Mouse (Mus musculus) liver, adult 2 months (tissue): ENCODE measurements around the gene Olfr874. TPM values are rescaled to one million over a fixed set of nuclear protein-coding genes. Genes with fewer than 3 reads are reported as not detected.
A peak's percentile ranks its signal among the peaks of the same experiment; 100 is the strongest.
"Not testable (repeated sequence)": the region's sequence is repeated elsewhere in the genome, so short reads cannot be mapped to it uniquely, and the experiment has no call there.

Experiments
- DNase-seq: peaks from one replicate; pipeline ENCODE4 v3.0.0-alpha.2; 2011; ENCODE audit warnings: low read depth, low spot score; ENCODE audit errors: extremely low read depth
- H3K27ac ChIP-seq: fragments of 200-500 bp; replicated peaks from 2 replicates; pipeline ENCODE4 v1.5.1; 2012; ENCODE audit warnings: low read depth, mild to moderate bottlenecking, control low read depth, inconsistent platforms, low read length; ENCODE audit not compliant: insufficient read depth
- H3K27me3 ChIP-seq: fragments of 200-500 bp; 2 replicates; pipeline ENCODE4 v1.6.1; 2012; ENCODE audit warnings: mild to moderate bottlenecking, moderate library complexity, low read length, inconsistent platforms; ENCODE audit not compliant: control insufficient read depth, insufficient read depth
- H3K36me3 ChIP-seq: fragments of 200-500 bp; 2 replicates; pipeline ENCODE4 v1.6.1; 2012; ENCODE audit warnings: low read length, inconsistent platforms; ENCODE audit not compliant: control insufficient read depth, insufficient read depth
- H3K4me1 ChIP-seq: fragments of 200-500 bp; 2 replicates; pipeline ENCODE4 v1.6.1; 2011; ENCODE audit warnings: low read length; ENCODE audit not compliant: control insufficient read depth, insufficient read depth
- H3K4me3 ChIP-seq: fragments of 200-500 bp; 2 replicates; pipeline ENCODE4 v1.5.1; 2011; ENCODE audit warnings: low read depth, mild to moderate bottlenecking, control low read depth, low read length, moderate library complexity; ENCODE audit not compliant: insufficient read depth
- H3K79me2 ChIP-seq: fragments of 200-500 bp; 2 replicates; pipeline ENCODE4 v1.6.1; 2012; ENCODE audit warnings: inconsistent platforms, mild to moderate bottlenecking, low read length, moderate library complexity; ENCODE audit not compliant: control insufficient read depth, insufficient read depth
- H3K9ac ChIP-seq: fragments of 200-500 bp; 2 replicates; pipeline ENCODE4 v1.6.1; 2012; ENCODE audit warnings: low read depth, mild to moderate bottlenecking, control low read depth, inconsistent platforms, low read length
- CTCF ChIP-seq: fragments of 200-500 bp; IDR thresholded peaks from 2 replicates; pipeline ENCODE4 v1.5.1; 2011; ENCODE audit warnings: low read depth, low read length, control low read depth
- POLR2A ChIP-seq: fragments of 200-500 bp; IDR thresholded peaks from 2 replicates; pipeline ENCODE4 v1.6.1; 2011; ENCODE audit warnings: low read length, control low read depth; ENCODE audit not compliant: insufficient read depth; ENCODE audit errors: extremely low read depth
- WGBS: fragments of 180-500 bp; shearing (Covaris S2); methylation state at CpG from one replicate; pipeline ENCODE4 v1.1.7; 2018; 5-methylcytosine and 5-hydroxymethylcytosine counted together
- polyA plus RNA-seq: library from polyadenylated mRNA; depleted of rRNA; stranded (reverse); fragments of >200 nt; gene quantifications from 2 replicates; pipeline ENCODE4 v1.2.3, GENCODE M21; 2012
- total RNA-seq: library from RNA; depleted of rRNA; stranded (reverse); fragments of >200 nt; gene quantifications from 2 replicates; pipeline ENCODE4 v1.2.3, GENCODE M21; 2014

The Olfr874 gene
- total and polyA plus RNA-seq, 2 experiments: not detected

GRCm38 (mm10) chr9:37761728-37762127 is 16.8 kb downstream of the Olfr874 start:
- DNase-seq: no peak
- 91% methylated on average over 2 of the region's 2 CpGs for WGBS
- TF ChIP-seq POLR2A (no peak), CTCF (no peak)
- Histone ChIP-seq H3K4me1 (no peaks in the 10 kb centered on the region), H3K27me3 (no peaks in the 10 kb centered on the region), H3K79me2 (no peaks in the 10 kb centered on the region), H3K4me3 (no peak overlapping the region), H3K36me3 (no peaks in the 10 kb centered on the region), H3K9ac (no peak overlapping the region), H3K27ac (no peak overlapping the region)

- Histone ChIP-seq H3K27me3 (no peaks in the 10 kb centered on the region), H3K9ac (no peak overlapping the region), H3K27ac (no peak overlapping the region), H3K4me3 (no peak overlapping the region), H3K4me1 (no peaks in the 10 kb centered on the region), H3K79me2 (no peaks in the 10 kb centered on the region), H3K36me3 (no peaks in the 10 kb centered on the region)
- TF ChIP-seq CTCF (peak; percentile 8; the same call in 1 of the 2 replicates), POLR2A (no peak)
- WGBS: 50% methylated on average over 2 of the region's 2 CpGs
- DNase-seq: peak; percentile 6
Observed at GRCm38 (mm10) chr9:37762541-37762940, 17.6 kb downstream of the Olfr874 start.

GRCm38 (mm10) chr9:37770661-37771060 is 25.8 kb downstream of the Olfr874 start:
- Histone ChIP-seq H3K4me3 (no peak overlapping the region), H3K27ac (no peak overlapping the region), H3K27me3 (no peaks in the 10 kb centered on the region), H3K79me2 (no peaks in the 10 kb centered on the region), H3K36me3 (no peaks in the 10 kb centered on the region), H3K9ac (no peak overlapping the region), H3K4me1 (no peaks in the 10 kb centered on the region)
- no peak for DNase-seq
- TF ChIP-seq CTCF (no peak), POLR2A (no peak)
- 74% methylated on average over 2 of the region's 2 CpGs for WGBS

- TF ChIP-seq POLR2A (no peak), CTCF (no peak)
- no peak within 1 kb of the TSS for H3K27ac ChIP-seq
- 47% methylated on average over 2 of the region's 2 CpGs for whole genome bisulfite sequencing
- no peak for DNase-seq
- no peaks in the 10 kb centered on the region for H3K27me3 ChIP-seq
- no peak within 1 kb of the TSS for H3K4me3 ChIP-seq
- no peak within 1 kb of the TSS for H3K9ac ChIP-seq
- no peaks in the 10 kb centered on the region for H3K4me1 ChIP-seq
- H3K79me2 ChIP-seq: no peaks in the 10 kb centered on the region
- H3K36me3 ChIP-seq: no peaks in the 10 kb centered on the region
Observed at GRCm38 (mm10) chr9:37771759-37772158, 26.9 kb downstream of the Olfr874 start, which contains the start of gene Olfr875. Olfr875 (plus strand) TSS chr9:37771857.

GRCm38 (mm10) chr9:37782766-37783260 is 37.9 kb downstream of the Olfr874 start:
- TF ChIP-seq CTCF: no peak
- TF ChIP-seq POLR2A: no peak
- H3K4me3 ChIP-seq: peak overlapping the region; percentile 31; the same call in 1 of the 2 replicates
- H3K79me2 ChIP-seq: no peaks in the 10 kb centered on the region
- no peaks in the 10 kb centered on the region for H3K27me3 ChIP-seq
- WGBS: 4% methylated on average over 7 of the region's 7 CpGs
- peak overlapping the region; percentile 38; the same call in 1 of the 2 replicates for H3K9ac ChIP-seq
- DNase-seq: peak; percentile 67
- H3K27ac ChIP-seq: no peak overlapping the region
- no peaks in the 10 kb centered on the region for H3K36me3 ChIP-seq
- peaks cover 2% of the 10 kb centered on the region; the same call in 1 of the 2 replicates for H3K4me1 ChIP-seq

- H3K4me3 ChIP-seq, H3K36me3 ChIP-seq, H3K27me3 ChIP-seq, DNase-seq, H3K27ac ChIP-seq, H3K9ac ChIP-seq, H3K79me2 ChIP-seq, H3K4me1 ChIP-seq: not testable (repeated sequence)
- 76% methylated on average over 11 of the region's 15 CpGs for WGBS
Observed at GRCm38 (mm10) chr9:37783394-37784387, 38.8 kb downstream of the Olfr874 start.
